Mouse (Mus musculus) thymus, postnatal 14 days (tissue): ENCODE data around the gene D17H6S53E.
"Not testable (repeated sequence)": the region's sequence is repeated elsewhere in the genome, so short reads cannot be mapped to it uniquely, and the experiment has no call there.

Experiments
- DNase-seq: peaks from one replicate; pipeline ENCODE4 v3.0.0; 2021

D17H6S53E gene

DNA sequence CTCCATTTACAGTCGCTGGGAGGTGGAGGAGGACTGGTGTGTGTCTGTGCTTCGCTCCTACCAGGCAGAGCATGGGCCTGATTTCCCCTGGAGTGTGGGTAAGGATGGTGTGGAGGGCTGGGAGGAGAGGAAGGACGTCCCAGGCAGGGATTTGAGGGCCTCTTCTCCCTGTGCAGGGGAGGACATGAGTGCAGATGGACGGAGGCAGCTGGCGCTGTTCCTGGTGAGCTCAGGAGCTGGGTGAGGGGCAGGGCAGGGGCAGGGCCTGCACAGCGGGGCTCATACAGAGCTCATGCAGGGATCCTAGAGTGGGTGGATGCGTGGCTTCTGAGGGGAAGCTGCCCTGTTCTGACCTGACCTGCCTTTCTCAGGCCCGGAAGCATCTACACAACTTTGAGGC lies 23.9 kb upstream of the D17H6S53E start:
- no peak for DNase-seq

- DNase-seq: no peak
Observed at GRCm38 (mm10) chr17:35103221-35103690, 22.9 kb upstream of the D17H6S53E start.

- DNase-seq: no peak
Observed at GRCm38 (mm10) chr17:35104079-35104478, 22.1 kb upstream of the D17H6S53E start.

GRCm38 (mm10) chr17:35104754-35105153 lies 21.4 kb upstream of the D17H6S53E start:
- DNase-seq: no peak

DNA sequence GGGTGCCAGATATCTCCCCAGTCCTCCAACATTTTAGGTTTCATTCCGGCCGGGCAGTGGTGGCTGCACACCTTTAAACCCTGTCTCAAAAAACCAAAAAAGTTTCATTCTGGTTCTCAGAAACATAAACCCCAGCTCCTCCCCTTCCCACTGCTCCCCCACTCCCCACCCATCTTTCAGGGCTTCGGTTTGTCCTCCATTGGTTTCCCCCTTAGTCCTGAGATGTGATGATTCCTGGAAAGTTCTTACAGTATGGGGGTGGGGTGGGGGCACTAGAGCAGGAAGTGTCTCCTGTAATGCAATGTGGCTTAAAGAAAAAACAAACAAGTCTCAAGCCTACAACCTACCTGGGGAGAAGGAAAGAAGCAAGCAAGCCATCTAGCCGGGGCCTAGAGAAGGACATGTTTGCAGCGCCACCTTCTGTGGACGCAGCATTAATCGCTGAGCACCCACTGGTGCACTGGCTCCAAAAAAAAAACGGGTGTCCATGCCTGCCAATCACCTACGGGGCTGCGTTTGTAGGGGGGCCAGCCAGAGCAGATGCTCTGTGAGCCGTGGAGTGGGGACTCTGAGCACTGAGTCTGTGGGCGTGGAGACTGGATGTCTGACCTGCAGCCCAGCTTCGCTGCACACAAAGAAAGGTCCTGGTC lies 20.3 kb upstream of the D17H6S53E start:
- DNase-seq: peak; percentile 56

DNA sequence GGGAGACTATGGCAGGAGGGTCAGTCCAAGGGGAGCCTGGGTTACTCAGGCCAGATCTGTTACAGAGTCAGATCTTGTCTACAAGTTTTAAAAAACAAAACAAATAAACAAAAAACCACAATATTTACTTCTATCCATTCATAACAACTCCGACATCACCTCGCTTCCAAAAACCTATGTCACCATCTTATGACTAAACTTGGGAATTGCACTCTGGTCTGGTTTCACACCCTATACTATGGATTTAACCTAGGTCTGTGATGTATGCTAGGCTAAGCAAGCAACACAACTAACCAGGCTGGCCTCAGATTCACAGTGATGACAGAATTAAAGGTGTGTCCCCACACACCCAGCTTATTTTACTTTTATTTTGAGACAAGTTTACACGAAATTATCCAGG lies 19.7 kb upstream of the D17H6S53E start:
- DNase-seq: no peak

DNA sequence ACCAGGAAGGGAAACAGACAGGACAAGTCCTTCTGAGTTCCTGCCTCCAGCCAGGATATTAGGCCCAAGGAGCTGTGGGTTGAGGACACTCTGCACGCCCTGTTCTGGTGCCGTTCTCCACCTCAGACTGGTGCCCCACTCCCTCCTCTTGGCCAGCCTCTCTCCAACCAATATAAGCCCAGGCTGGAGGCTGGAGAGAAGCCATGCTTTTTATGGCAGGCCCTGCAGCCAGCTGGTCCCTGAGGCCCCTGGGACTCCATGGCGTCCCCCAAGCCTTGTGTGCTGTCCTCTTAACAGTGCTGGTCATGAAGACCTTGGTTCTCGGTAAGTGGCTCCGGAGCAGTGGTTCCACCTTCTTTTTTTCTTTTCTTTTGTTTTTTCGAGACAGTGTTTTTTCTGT lies 18.1 kb upstream of the D17H6S53E start, which contains the start of gene Ly6g5c:
Ly6g5c (plus strand) TSS at position 183 of the 400 bp plus-strand sequence.
- no peak for DNase-seq

DNA sequence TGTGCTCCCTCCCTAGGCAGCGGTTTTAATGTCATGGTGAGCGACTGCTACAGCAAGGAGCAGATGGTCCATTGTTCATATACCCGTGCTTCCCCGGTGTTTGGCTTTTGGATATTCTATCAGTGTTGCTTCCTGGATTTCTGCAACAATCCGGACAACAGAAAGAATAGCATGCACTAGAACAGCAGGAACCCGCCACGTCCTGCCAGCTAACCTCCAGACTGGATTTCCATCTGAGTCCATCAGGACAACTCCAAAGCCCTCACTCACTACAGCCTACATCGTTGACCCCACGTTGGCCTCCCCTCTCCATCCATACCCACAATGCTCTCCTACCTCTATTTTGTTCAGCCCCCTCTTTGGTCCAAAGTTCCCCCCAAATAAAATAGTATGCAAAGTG lies 14.4 kb upstream of the D17H6S53E start:
- no peak for DNase-seq

DNA sequence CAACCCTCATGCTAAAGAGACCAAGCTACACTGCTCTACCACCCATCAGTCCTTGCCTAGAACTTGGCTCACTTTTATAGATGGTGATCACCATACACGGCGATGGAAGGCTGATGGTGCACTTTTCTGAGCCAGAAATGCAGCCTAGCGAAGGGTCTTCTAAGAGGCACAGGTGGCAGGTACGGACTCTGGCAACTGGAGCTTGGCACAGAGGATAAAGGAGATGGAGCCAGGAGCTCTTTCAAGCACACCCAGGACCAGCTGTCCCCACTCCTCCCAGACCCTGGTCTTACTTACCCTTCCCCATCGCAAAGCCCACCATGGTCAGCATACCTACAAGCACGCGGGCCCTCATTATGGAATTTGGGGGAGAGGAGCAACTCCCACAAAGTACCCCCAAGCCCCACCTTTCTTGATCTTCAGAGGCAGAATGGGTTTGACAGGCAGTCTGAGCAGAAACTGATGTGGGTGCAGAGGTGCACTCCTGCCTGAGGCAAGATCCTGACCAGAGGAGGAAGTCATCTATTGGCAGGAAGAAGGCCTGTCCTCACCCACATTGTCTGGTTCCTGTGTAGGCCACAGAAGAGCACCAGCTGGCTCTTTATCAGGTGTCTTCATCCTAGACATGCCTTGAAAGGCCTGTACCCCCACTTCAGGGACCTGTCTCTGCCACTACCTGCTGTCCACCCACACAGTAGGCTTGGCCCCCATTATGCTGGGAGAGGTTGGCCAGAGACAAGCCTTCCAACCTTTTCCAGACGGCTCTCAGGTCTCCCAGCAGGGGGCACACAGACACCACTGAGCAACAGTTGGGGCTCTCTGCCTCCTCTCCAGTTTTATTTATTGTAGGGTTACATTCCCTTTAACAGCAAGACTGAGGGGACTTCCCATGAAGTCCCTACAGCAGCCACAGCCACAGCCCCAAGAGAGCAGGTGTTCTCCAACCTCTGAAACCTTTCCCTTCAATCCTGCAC lies 10.8 kb upstream of the D17H6S53E start, which contains the start of gene Ly6g5b:
Ly6g5b (minus strand) TSS at position 383 of the 974 bp plus-strand sequence.
- DNase-seq: peak; percentile 73

GRCm38 (mm10) chr17:35120745-35121142 lies 5.4 kb upstream of the D17H6S53E start:
- no peak for DNase-seq

- peak; percentile 99 for DNase-seq
Observed at GRCm38 (mm10) chr17:35121143-35121799, 4.9 kb upstream of the D17H6S53E start, which contains the start of gene Gpank1. TSS of gene Gpank1 (plus strand) at chr17:35121455.

DNA sequence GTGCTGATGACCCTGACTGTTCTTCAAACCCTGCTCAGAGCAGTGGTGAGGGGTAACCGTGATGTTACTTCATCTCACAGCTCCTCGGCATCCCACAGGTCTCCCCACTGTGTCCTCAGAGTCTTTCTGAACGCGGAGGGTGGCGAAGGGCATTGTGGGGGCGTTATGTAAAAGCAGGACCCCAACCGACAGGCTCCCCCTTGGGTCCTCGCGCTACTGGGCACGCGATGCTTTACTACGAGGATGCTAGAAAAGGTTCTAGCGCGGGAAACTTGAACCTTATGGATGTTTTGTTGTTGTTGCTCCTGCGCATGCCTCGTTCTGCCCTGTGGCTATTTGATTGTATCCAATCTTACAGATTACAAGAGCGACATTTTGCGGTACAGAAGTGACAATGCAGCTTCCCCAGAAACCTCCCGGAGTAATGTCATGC lies 4.3 kb upstream of the D17H6S53E start, which contains the start of gene Csnk2b:
Csnk2b (minus strand) TSS at position 183 of the 433 bp plus-strand sequence.
- peak; percentile 53 for DNase-seq

GRCm38 (mm10) chr17:35123287-35123686 lies 2.9 kb upstream of the D17H6S53E start:
- DNase-seq: not testable (repeated sequence)

DNA sequence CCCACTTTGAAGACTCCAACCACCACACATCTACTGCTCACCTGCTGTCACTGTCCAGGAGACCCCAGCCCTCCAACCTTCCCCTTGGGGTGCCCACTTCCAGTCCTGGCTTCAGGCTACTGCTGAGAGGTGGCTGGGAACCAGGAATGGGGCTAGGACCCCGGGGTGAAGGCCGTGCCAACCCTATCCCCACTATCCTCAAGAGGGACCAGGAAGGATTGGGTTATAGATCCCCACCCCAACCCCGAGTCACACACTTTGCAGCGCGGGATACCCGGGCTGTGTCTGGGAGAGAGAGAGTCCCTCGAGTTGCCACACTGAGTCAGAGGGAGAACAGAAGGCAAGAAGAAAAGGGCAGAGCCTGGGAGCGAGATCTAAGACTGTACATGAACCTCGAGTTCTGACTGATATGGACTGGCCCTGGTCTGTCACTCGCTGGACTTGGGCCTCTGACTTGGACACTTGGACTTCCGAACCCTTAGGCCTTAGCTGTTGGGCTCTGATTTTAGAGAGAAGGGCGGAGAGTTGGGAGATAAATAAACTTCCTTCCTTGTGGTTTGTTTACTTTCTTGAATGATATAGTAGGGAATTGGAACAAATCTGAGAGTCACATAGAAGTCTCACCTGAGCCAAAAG lies 1.8 kb upstream of the D17H6S53E start:
- DNase-seq: not testable (repeated sequence)

DNA sequence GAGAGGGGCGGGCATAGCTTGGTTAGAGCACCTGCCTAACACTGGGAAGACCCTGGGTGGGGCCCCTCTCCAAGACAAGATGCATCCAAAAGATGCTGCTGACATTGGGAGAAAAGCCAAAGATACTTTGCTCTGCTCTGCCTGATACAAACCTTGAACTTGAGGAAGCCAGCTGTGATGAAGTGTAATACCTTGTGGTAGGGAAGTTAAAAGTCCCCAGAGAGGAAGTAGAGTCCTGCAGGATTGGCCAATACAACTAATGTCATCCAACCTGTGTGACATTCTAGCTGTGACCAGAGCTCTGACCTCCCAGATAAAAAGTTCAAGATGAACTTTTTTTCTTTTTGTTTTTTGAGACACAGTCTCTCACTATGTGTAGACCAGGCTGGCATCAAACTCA lies 1.1 kb upstream of the D17H6S53E start:
- no peak for DNase-seq

DNA sequence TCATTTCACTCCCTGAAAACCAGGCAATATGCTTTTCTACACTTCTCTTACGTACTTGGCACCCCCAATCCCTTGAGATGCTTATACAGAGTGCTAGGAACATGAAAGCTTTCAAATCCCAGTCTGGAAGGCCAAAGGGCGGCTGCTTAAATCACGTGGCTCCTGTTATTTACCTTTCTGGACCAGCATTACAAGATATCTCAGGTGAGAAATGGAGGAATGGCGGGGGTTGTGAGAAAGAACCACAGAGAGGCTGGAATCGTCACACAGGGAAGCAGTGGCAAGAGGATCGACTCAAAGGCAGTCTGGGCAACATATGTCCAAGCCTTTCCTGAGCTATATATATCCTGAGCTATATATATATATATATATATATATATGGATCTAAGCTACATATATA lies 595 bp upstream of the D17H6S53E start:
- DNase-seq: no peak

GRCm38 (mm10) chr17:35127017-35127416 lies 844 bp downstream of the D17H6S53E start:
- DNase-seq: no peak

DNA sequence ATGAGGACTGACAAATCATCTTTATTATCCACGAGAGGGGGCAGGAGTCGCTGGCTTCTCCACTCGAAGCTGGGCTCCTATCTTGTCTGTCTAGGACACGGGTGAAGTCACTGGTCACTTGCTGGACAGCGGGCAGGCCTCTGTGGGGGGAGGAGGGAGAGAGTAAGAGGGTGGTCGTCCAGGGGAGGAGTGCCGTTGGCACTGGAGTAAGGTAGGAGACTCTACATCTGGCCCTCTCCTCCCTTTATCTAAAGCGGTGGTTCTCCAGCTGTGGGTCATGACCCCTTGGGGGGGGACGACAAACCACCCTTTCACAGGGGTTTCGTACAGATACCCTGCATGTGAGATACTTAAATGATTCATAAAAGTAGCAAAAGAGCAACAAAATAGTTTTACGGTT lies 2.8 kb downstream of the D17H6S53E start:
- no peak for DNase-seq

DNA sequence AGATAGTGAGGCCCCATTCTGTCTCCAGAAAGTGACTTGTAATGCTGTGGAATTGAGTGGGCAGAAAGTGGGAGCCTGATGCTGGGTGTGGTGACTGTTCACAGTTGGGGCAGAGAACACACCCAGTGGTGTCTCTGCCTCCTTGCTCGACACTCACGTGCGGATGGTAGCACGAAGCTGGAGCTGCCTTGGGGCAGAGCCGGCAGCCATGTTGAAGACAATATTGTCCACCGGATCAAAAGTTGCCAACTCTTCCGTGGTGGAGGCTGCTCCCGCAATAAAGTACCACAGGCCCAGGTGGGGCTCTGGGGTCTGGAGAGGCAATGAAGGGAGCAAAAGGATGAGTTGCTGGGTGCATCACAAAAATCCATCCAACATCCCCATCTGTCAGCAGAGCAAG lies 4.9 kb downstream of the D17H6S53E start:
- DNase-seq: no peak

DNA sequence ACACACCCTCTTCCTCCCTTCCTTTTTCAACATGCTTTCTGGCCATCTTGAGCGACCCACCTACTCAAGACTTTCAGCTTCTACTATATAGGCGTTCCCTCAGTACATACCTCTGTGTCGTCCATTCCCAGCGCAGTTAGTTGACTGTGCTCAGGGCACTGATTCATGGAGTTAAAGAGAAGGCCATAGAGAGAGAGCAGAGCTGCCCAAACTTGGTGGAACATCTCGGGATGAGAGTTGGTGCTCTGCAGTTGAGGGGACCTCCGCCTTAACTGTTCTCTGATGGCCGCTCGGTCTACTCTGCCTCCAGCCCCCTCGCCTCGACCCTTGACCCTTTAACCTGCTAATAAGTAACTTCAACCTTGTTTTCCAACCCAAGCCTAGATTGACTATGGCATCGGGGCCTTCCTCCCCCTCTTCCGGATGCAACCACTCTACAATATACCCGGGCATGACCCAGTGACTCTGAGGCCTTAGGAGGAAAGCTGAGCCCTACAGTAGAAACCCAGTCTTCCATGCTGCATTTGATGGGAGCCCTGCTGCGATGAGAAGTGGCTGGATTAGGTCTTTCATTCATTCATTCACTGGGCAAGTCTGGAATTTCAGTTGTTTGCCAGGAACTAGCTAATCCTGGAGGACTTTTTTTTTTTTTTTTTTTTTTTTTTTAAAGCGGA lies 5.5 kb downstream of the D17H6S53E start, which contains the start of gene Apom:
Apom (minus strand) TSS at position 551 of the 674 bp plus-strand sequence.
- DNase-seq: no peak

GRCm38 (mm10) chr17:35132174-35132560 lies 6.0 kb downstream of the D17H6S53E start:
- DNase-seq: no peak

GRCm38 (mm10) chr17:35133517-35133916 lies 7.3 kb downstream of the D17H6S53E start:
- DNase-seq: no peak
